Mouse (Mus musculus) cerebellum, adult 2 months (tissue): ENCODE results near the gene Heatr3. TPM values are rescaled to one million over a fixed set of nuclear protein-coding genes. Genes with fewer than 3 reads are reported as not detected.

Experiments
- DNase-seq, 2 experiments: peaks; one replicate each; pipeline ENCODE4 v3.0.0; 2021
- H3K27ac ChIP-seq: fragments of 200-500 bp; 2 replicates; pipeline ENCODE4 v1.5.1; 2012; ENCODE audit warnings: low read length, control low read depth, inconsistent platforms; ENCODE audit not compliant: insufficient read depth
- H3K27me3 ChIP-seq: fragments of 200-500 bp; 2 replicates; pipeline ENCODE4 v1.6.1; 2012; ENCODE audit warnings: inconsistent platforms, mild to moderate bottlenecking, low read length, moderate library complexity; ENCODE audit not compliant: control insufficient read depth, insufficient read depth
- H3K4me1 ChIP-seq: fragments of 200-500 bp; 2 replicates; pipeline ENCODE4 v1.6.1; 2011; ENCODE audit warnings: low read length; ENCODE audit not compliant: control insufficient read depth, insufficient read depth
- H3K4me3 ChIP-seq: fragments of 200-500 bp; replicated peaks from 2 replicates; pipeline ENCODE3; 2011; ENCODE audit warnings: mild to moderate bottlenecking, low read depth, low read length, control low read depth; ENCODE audit not compliant: insufficient read depth
- CTCF ChIP-seq: fragments of 200-500 bp; IDR thresholded peaks from 2 replicates; pipeline ENCODE4 v1.5.1; 2011; ENCODE audit warnings: low read depth, mild to moderate bottlenecking, control low read depth, low read length, moderate library complexity, borderline replicate concordance; ENCODE audit not compliant: insufficient read depth
- POLR2A ChIP-seq: fragments of 200-500 bp; IDR thresholded peaks from 2 replicates; pipeline ENCODE4 v1.6.1; 2011; ENCODE audit warnings: low read length, control low read depth, borderline replicate concordance; ENCODE audit not compliant: insufficient read depth
- WGBS: fragments of 180-500 bp; shearing (Covaris S2); methylation state at CpG from one replicate; pipeline ENCODE4 v1.1.7; 2018; 5-methylcytosine and 5-hydroxymethylcytosine counted together
- polyA plus RNA-seq: library from polyadenylated mRNA; depleted of rRNA; stranded (reverse); fragments of >200 nt; gene quantifications from 2 replicates; pipeline ENCODE4 v1.2.3, GENCODE M21; 2012

The Heatr3 gene
- polyA plus RNA-seq, 1 experiment: 45.2 TPM

DNA sequence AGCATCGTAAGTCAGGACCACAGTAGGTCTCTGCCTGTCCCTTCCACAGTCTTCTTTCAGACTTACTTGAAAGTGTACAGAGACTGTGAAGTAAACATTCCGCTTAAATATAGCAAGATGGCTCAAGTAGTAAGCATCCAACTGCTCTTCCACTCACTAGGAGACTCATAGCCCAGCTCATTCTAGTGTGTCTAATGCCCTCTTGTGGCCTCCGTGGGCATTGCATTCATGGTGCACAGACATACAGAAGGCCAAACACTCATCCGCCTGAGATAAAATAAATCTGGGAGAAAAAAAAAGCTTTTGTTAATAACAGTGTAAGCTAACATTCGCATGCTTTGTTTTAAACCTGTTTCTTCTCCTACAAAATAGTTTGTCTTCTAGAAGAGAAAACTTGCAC lies 23.8 kb downstream of the Heatr3 start:
- TF ChIP-seq POLR2A (no peak), CTCF (peak; percentile 67)
- H3K4me1 ChIP-seq: 0 out of 2 replicates have a peak, but pooled peaks cover 3% of the 10 kb centered on the region
- DNase-seq: peak; percentile 32 to 58
- no peaks in the 10 kb centered on the region for H3K27me3 ChIP-seq
- no peak overlapping the region for H3K27ac ChIP-seq
- WGBS: 74% methylated on average over 5 of the region's 5 CpGs
- no peak overlapping the region for H3K4me3 ChIP-seq

DNA sequence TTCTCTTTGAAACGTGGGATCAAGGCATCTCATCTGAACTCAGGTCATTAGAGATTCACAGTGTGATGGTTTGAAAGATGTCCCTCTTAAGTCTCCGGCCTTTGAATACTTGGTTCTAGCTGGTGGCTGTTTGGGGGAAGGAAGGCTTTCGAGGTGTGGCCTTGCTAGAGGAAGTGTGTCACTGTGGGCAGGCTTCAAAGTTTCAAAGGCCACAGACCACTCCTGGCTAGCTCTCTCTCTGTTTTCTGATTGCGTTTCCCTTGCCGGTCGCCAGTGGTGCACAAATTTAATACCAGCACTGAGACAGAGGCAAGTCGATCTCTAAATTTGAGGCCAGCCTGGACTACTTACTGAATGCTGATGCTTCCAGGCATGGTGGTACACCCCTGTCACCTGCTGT lies 37.6 kb downstream of the Heatr3 start:
- DNase-seq: no peak
- Histone ChIP-seq H3K27me3 (no peaks in the 10 kb centered on the region), H3K4me3 (no peak overlapping the region), H3K4me1 (no peaks in the 10 kb centered on the region), H3K27ac (no peak overlapping the region)
- TF ChIP-seq CTCF (no peak), POLR2A (no peak)
- 94% methylated on average over 7 of the region's 7 CpGs for WGBS

DNA sequence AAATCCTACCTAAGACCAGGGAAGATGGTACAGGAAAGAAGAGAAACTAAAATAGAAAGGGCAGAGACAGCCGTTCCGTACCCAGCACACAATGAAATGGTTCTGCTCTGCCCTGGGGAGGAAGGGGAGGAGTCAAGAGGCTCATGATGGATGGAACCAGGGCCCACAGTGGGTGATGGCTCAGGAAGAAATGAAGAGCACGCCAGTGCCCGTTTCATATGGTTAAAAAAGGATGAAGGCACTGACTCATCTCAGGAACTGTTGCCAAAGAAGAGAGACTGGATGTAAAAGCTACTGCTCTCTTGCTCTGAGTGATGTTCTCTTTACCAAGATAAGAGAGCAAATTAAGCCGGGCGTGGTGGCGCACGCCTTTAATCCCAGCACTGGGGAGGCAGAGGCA lies 39.6 kb downstream of the Heatr3 start:
- WGBS: 72% methylated on average over 8 of the region's 8 CpGs
- Histone ChIP-seq H3K4me1 (no peaks in the 10 kb centered on the region), H3K27me3 (no peaks in the 10 kb centered on the region), H3K4me3 (no peak overlapping the region), H3K27ac (no peak overlapping the region)
- DNase-seq: no peak
- TF ChIP-seq CTCF (no peak), POLR2A (no peak)

DNA sequence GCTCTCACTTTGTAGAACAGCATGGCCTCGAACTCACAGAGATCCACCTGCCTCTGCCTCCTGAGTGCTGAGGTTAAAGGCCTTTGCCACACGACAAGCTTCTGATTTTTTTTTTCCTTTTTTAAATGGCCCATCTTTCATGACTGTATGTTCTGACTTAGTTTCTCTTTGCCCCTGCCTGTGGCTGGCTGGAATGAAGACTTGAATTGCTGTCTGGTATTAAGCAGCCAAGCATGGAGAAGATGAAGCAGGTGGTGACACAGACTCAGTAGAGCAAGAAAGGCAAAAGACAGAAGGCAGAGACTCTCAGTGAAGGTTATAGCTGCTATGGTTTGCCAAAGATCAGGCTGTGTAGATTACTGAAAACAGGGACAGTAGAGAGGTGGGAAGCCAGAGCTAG lies 45.5 kb downstream of the Heatr3 start:
- Histone ChIP-seq H3K4me1 (no peaks in the 10 kb centered on the region), H3K4me3 (no peak overlapping the region), H3K27me3 (no peaks in the 10 kb centered on the region), H3K27ac (no peak overlapping the region)
- WGBS: 89% methylated on average over 2 of the region's 2 CpGs
- DNase-seq: no peak
- no peak for TF ChIP-seq CTCF
- no peak for TF ChIP-seq POLR2A

DNA sequence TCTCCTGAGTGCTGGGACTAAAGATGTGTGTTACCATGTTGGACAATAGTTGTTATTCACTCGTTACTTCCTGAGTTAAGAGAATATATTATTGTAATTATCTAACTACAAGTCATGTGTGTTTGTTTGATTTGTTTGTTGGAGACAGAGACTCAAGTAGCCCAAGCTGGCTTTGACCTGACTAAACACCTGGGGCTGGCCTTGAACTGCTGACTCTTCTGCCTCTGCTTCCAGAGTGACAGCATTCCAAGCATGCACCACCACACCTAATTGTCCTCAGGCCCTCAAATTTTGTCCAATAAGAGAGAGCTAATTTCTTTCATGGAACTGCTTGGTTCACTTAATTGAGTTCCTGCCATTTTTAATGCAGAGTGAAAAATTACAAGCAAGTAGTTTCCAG lies 47.3 kb downstream of the Heatr3 start:
- no peaks in the 10 kb centered on the region for H3K27me3 ChIP-seq
- 86% methylated on average over 1 of the region's 1 CpGs for WGBS
- no peak for TF ChIP-seq POLR2A
- no peak for TF ChIP-seq CTCF
- no peak overlapping the region for H3K27ac ChIP-seq
- H3K4me1 ChIP-seq: no peaks in the 10 kb centered on the region
- DNase-seq: no peak
- H3K4me3 ChIP-seq: no peak overlapping the region

DNA sequence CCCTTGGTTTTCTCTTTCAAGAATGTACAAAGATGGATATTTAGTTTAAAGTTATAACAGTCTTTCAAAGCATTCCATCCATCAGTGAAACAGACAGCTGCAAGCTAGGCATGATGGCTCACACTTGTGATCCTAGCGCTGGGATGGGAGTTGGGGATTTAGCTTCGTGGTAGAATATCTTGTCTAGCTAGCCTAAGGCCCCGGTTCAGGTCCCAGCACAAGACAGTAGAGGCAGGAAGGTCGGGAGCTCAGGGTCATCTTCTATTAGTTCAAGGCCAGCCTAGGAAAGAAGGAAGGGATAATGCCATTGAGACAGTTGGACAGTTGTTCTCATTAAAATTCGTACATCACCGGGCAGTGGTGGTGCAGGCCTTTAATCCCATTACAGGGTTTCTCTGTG lies 48.1 kb downstream of the Heatr3 start:
- H3K27me3 ChIP-seq: no peaks in the 10 kb centered on the region
- no peak overlapping the region for H3K4me3 ChIP-seq
- no peak overlapping the region for H3K27ac ChIP-seq
- H3K4me1 ChIP-seq: no peaks in the 10 kb centered on the region
- DNase-seq: no peak
- TF ChIP-seq POLR2A (no peak), CTCF (no peak)
- WGBS: 85% methylated on average over 6 of the region's 6 CpGs

DNA sequence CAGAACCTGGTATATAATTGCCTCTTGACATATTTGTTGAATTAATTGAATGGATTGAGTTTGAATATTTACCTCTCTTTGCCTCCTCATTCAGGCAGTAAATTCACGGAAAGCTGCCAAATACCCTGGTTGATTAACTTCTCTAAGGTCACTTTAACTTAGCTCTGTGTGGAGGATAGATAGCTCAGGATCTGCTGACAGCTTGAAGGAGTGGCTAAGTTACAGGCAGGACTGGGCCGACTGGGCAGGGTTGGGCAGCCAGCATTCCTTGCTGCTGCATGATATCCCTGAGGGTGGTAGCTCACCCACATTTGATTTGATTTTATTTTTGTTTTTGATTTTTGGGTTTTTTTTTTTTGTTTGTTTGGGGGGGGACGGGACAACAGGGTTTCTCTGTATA lies 59.7 kb downstream of the Heatr3 start:
- Histone ChIP-seq H3K27me3 (no peaks in the 10 kb centered on the region), H3K4me3 (no peak overlapping the region), H3K4me1 (peaks cover 2% of the 10 kb centered on the region; the same call in 1 of the 2 replicates), H3K27ac (no peak overlapping the region)
- no peak for DNase-seq
- WGBS: 65% methylated on average over 3 of the region's 3 CpGs
- no peak for TF ChIP-seq POLR2A
- no peak for TF ChIP-seq CTCF

DNA sequence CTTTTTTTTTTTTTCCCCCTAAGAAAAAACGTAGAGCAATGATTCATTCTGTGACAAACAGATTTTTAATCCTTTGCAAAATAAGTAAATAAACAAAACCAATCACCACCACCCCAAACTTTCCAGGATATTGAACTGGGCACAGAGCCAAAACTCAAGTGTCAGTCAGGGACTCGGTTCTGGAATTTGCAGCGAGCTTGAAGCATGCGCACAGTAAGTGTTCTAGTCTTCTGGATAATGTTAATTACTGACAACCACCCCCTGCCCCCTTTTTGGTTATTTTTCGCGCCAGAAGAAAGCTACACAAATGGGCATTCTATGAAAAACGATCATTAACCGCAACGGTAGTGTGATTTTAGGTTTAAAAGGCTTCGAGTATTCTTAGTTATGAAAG lies 60.9 kb downstream of the Heatr3 start:
- Histone ChIP-seq H3K27ac (peak overlapping the region; percentile 11; the same call in 1 of the 2 replicates), H3K4me3 (peak overlapping the region; percentile 74), H3K4me1 (peaks cover 2% of the 10 kb centered on the region; the same call in 1 of the 2 replicates), H3K27me3 (no peaks in the 10 kb centered on the region)
- no peak for TF ChIP-seq POLR2A
- WGBS: under 1% methylated on average over 10 of the region's 10 CpGs
- DNase-seq: peak in 1 of 2 experiments; percentile 62

DNA sequence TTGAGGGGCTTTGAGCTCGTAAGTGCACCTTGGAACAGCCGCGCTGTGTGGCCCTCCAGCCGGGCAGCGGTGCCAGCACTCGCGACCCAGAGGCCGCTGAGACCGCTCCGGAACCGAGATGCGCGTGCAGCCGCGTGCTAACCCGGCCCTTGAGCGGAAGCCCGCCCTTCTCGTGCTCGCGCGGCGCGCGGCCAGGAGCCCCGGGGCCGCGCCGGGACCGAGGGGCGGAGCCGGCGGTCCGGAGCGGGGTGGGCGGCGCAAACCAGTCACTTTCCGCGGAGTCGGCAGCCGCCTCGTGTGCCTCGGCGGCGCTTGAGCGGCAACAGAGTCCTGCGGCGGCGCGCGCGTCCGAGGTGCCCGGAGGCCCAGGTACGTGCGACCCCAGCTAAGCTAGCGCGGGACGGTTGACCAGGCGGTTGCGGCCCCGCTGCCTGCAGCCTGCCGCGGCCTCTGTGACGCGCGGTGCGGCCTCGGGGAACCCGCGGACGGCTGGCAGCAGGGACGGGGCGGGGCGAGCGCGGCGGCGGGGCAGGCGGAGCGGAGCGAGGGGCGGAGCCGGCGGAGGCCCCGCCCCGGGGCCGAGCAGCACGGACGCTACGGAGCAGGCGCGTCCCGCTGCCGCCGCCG lies 61.4 kb downstream of the Heatr3 start, which contains the start of gene Tent4b:
Gene Tent4b (plus strand): TSS at position 269 of the 627 bp plus-strand sequence.
- under 1% methylated on average over 93 of the region's 97 CpGs for WGBS
- Histone ChIP-seq H3K27ac (peak within 1 kb of the TSS; percentile 94), H3K4me1 (peaks cover 2% of the 10 kb centered on the region; the same call in 1 of the 2 replicates), H3K27me3 (no peaks in the 10 kb centered on the region), H3K4me3 (peak within 1 kb of the TSS; percentile 78)
- peak; percentile 66; the same call in 1 of the 2 replicates for TF ChIP-seq POLR2A
- no peak for TF ChIP-seq CTCF
- peak; percentile 96 for DNase-seq
